Mouse (Mus musculus): ENCODE data around the gene Efcab8. TPM values are rescaled to one million over a fixed set of nuclear protein-coding genes. Genes with fewer than 3 reads are reported as not detected.
A peak's percentile ranks its signal among the peaks of the same experiment; 100 is the strongest.
"Not testable (repeated sequence)": the region's sequence is repeated elsewhere in the genome, so short reads cannot be mapped to it uniquely, and the experiment has no call there.

Efcab8 gene
- polyA plus RNA-seq, 1 experiment: 1.8 TPM

- H3K36me3 ChIP-seq (ENCODE audit: control insufficient read depth, insufficient read depth, low read length): no peaks in the 10 kb centered on the region
- peak overlapping the region; percentile 68 for H3K27ac ChIP-seq (ENCODE audit: control insufficient read depth, insufficient read depth, low read length)
- TF ChIP-seq POLR2A (IDR thresholded peaks at IDR 0.05; ENCODE audit: control insufficient read depth, extremely low read depth, insufficient read depth, low read length, poor library complexity) (no peak), CTCF (IDR thresholded peaks at IDR 0.05; ENCODE audit: borderline replicate concordance, control insufficient read depth, extremely low read depth, insufficient read depth, low read length, poor library complexity) (no peak)
- DNase-seq: no peak
- H3K4me3 ChIP-seq (ENCODE audit: control insufficient read depth, insufficient read depth, low read length): no peak overlapping the region
- H3K4me1 ChIP-seq (replicated peaks; ENCODE audit: control insufficient read depth, insufficient read depth, low read length): peaks cover 25% of the 10 kb centered on the region
- no peaks in the 10 kb centered on the region for H3K27me3 ChIP-seq (ENCODE audit: control insufficient read depth, insufficient read depth, low read length)
- WGBS: 93% methylated on average over 4 of the region's 4 CpGs
These were observed 1.4 kb downstream of the Efcab8 start for GRCm38 (mm10) chr2:153781181-153781580.

GRCm38 (mm10) chr2:153784668-153785067 lies 4.9 kb downstream of the Efcab8 start:
- DNase-seq: no peak
- Histone ChIP-seq H3K27ac (ENCODE audit: control insufficient read depth, insufficient read depth, low read length) (no peak overlapping the region), H3K27me3 (ENCODE audit: control insufficient read depth, insufficient read depth, low read length) (no peaks in the 10 kb centered on the region), H3K4me3 (ENCODE audit: control insufficient read depth, insufficient read depth, low read length) (no peak overlapping the region), H3K36me3 (ENCODE audit: control insufficient read depth, insufficient read depth, low read length) (no peaks in the 10 kb centered on the region), H3K4me1 (replicated peaks; ENCODE audit: control insufficient read depth, insufficient read depth, low read length) (peaks cover 14% of the 10 kb centered on the region)
- no peak for TF ChIP-seq CTCF (IDR thresholded peaks at IDR 0.05; ENCODE audit: borderline replicate concordance, control insufficient read depth, extremely low read depth, insufficient read depth, low read length, poor library complexity)
- no peak for TF ChIP-seq POLR2A (IDR thresholded peaks at IDR 0.05; ENCODE audit: control insufficient read depth, extremely low read depth, insufficient read depth, low read length, poor library complexity)
- 81% methylated on average over 2 of the region's 2 CpGs for WGBS

GRCm38 (mm10) chr2:153793366-153793765 lies 13.6 kb downstream of the Efcab8 start:
- Histone ChIP-seq H3K36me3 (ENCODE audit: control insufficient read depth, insufficient read depth, low read length) (no peaks in the 10 kb centered on the region), H3K4me1 (replicated peaks; ENCODE audit: control insufficient read depth, insufficient read depth, low read length) (no peaks in the 10 kb centered on the region), H3K27ac (ENCODE audit: control insufficient read depth, insufficient read depth, low read length) (no peak overlapping the region), H3K27me3 (ENCODE audit: control insufficient read depth, insufficient read depth, low read length) (no peaks in the 10 kb centered on the region), H3K4me3 (ENCODE audit: control insufficient read depth, insufficient read depth, low read length) (no peak overlapping the region)
- TF ChIP-seq CTCF (IDR thresholded peaks at IDR 0.05; ENCODE audit: borderline replicate concordance, control insufficient read depth, extremely low read depth, insufficient read depth, low read length, poor library complexity): no peak
- no peak for TF ChIP-seq POLR2A (IDR thresholded peaks at IDR 0.05; ENCODE audit: control insufficient read depth, extremely low read depth, insufficient read depth, low read length, poor library complexity)
- no peak for DNase-seq

- Histone ChIP-seq H3K27ac (ENCODE audit: control insufficient read depth, insufficient read depth, low read length) (no peak overlapping the region), H3K4me3 (ENCODE audit: control insufficient read depth, insufficient read depth, low read length) (no peak overlapping the region), H3K36me3 (ENCODE audit: control insufficient read depth, insufficient read depth, low read length) (no peaks in the 10 kb centered on the region), H3K27me3 (ENCODE audit: control insufficient read depth, insufficient read depth, low read length) (no peaks in the 10 kb centered on the region), H3K4me1 (replicated peaks; ENCODE audit: control insufficient read depth, insufficient read depth, low read length) (no peaks in the 10 kb centered on the region)
- 83% methylated on average over 5 of the region's 5 CpGs for WGBS
- DNase-seq: peak; percentile 65
- TF ChIP-seq CTCF (IDR thresholded peaks at IDR 0.05; ENCODE audit: borderline replicate concordance, control insufficient read depth, extremely low read depth, insufficient read depth, low read length, poor library complexity) (0 out of 2 replicates have a peak, but pooled peaks have one; percentile 44), POLR2A (IDR thresholded peaks at IDR 0.05; ENCODE audit: control insufficient read depth, extremely low read depth, insufficient read depth, low read length, poor library complexity) (no peak)
These were observed 15.4 kb downstream of the Efcab8 start for GRCm38 (mm10) chr2:153795090-153795489.

- H3K36me3 ChIP-seq (ENCODE audit: control insufficient read depth, insufficient read depth, low read length); H3K4me1 ChIP-seq (replicated peaks; ENCODE audit: control insufficient read depth, insufficient read depth, low read length); H3K4me3 ChIP-seq (ENCODE audit: control insufficient read depth, insufficient read depth, low read length); H3K27me3 ChIP-seq (ENCODE audit: control insufficient read depth, insufficient read depth, low read length); H3K27ac ChIP-seq (ENCODE audit: control insufficient read depth, insufficient read depth, low read length): not testable (repeated sequence)
- peak; percentile 48 for DNase-seq
These were observed 27.7 kb downstream of the Efcab8 start for GRCm38 (mm10) chr2:153807464-153807863.

GRCm38 (mm10) chr2:153808146-153808545 lies 28.4 kb downstream of the Efcab8 start:
- H3K4me3 ChIP-seq (ENCODE audit: control insufficient read depth, insufficient read depth, low read length): no peak overlapping the region
- DNase-seq: no peak
- 93% methylated on average over 8 of the region's 8 CpGs for WGBS
- no peaks in the 10 kb centered on the region for H3K4me1 ChIP-seq (replicated peaks; ENCODE audit: control insufficient read depth, insufficient read depth, low read length)
- TF ChIP-seq CTCF (IDR thresholded peaks at IDR 0.05; ENCODE audit: borderline replicate concordance, control insufficient read depth, extremely low read depth, insufficient read depth, low read length, poor library complexity) (no peak), POLR2A (IDR thresholded peaks at IDR 0.05; ENCODE audit: control insufficient read depth, extremely low read depth, insufficient read depth, low read length, poor library complexity) (no peak)
- H3K27me3 ChIP-seq (ENCODE audit: control insufficient read depth, insufficient read depth, low read length): no peaks in the 10 kb centered on the region
- no peak overlapping the region for H3K27ac ChIP-seq (ENCODE audit: control insufficient read depth, insufficient read depth, low read length)
- no peaks in the 10 kb centered on the region for H3K36me3 ChIP-seq (ENCODE audit: control insufficient read depth, insufficient read depth, low read length)

- H3K27ac ChIP-seq (ENCODE audit: control insufficient read depth, insufficient read depth, low read length): no peak overlapping the region
- H3K4me3 ChIP-seq (ENCODE audit: control insufficient read depth, insufficient read depth, low read length): no peak overlapping the region
- no peak for DNase-seq
- no peaks in the 10 kb centered on the region for H3K36me3 ChIP-seq (ENCODE audit: control insufficient read depth, insufficient read depth, low read length)
- TF ChIP-seq CTCF (IDR thresholded peaks at IDR 0.05; ENCODE audit: borderline replicate concordance, control insufficient read depth, extremely low read depth, insufficient read depth, low read length, poor library complexity) (no peak), POLR2A (IDR thresholded peaks at IDR 0.05; ENCODE audit: control insufficient read depth, extremely low read depth, insufficient read depth, low read length, poor library complexity) (no peak)
- no peaks in the 10 kb centered on the region for H3K4me1 ChIP-seq (replicated peaks; ENCODE audit: control insufficient read depth, insufficient read depth, low read length)
- no peaks in the 10 kb centered on the region for H3K27me3 ChIP-seq (ENCODE audit: control insufficient read depth, insufficient read depth, low read length)
- WGBS: 90% methylated on average over 6 of the region's 6 CpGs
These were observed 29.1 kb downstream of the Efcab8 start for GRCm38 (mm10) chr2:153808841-153809240.

Measured in thymus, adult 2 months (tissue).